Mouse (Mus musculus) liver, embryonic 14.5 days (tissue): ENCODE measurements around the gene Snurf. TPM values are rescaled to one million over a fixed set of nuclear protein-coding genes. Genes with fewer than 3 reads are reported as not detected.
A peak's percentile ranks its signal among the peaks of the same experiment; 100 is the strongest.

Experiments used
- ATAC-seq: fragments of 200-750 bp; cut with Nextera tagmentation; 2 replicates; pipeline ENCODE4 v1.8.0; 2017; ENCODE audit warnings: moderate number of reproducible peaks, mild to moderate bottlenecking, moderate library complexity; ENCODE audit not compliant: insufficient read depth
- DNase-seq, 3 experiments: peaks; one replicate each; pipeline ENCODE4 v3.0.0-alpha.2; 2012 to 2013; ENCODE audit warnings: low read depth in 3 of 3, low spot score in 3 of 3
- H3K27ac ChIP-seq: fragments of 300-500 bp; sonication (generic); 2 replicates; pipeline ENCODE4 v1.5.1; 2014; ENCODE audit warnings: moderate library complexity, mild to moderate bottlenecking, control low read depth, inconsistent platforms
- H3K27me3 ChIP-seq: fragments of 300-500 bp; sonication (generic); 2 replicates; pipeline ENCODE4 v1.6.1; 2014; ENCODE audit warnings: mild to moderate bottlenecking, low read length, moderate library complexity; ENCODE audit not compliant: control insufficient read depth, insufficient read depth
- H3K36me3 ChIP-seq: fragments of 300-500 bp; sonication (generic); replicated peaks from 2 replicates; pipeline ENCODE4 v1.6.1; 2014; ENCODE audit warnings: low read depth; ENCODE audit not compliant: control insufficient read depth, insufficient read depth
- H3K4me1 ChIP-seq, 2 experiments: fragments of 200-500 bp in 1 of 2; fragments of 300-500 bp in 1 of 2; sonication (generic) in 1 of 2; replicated peaks; 2 replicates each; pipeline ENCODE4 v1.6.1; 2012 to 2014; ENCODE audit warnings: antibody characterized with exemption in 1 of 2, inconsistent platforms in 1 of 2, low read length in 1 of 2; ENCODE audit not compliant: control insufficient read depth in 2 of 2, insufficient read depth in 2 of 2
- H3K4me2 ChIP-seq: fragments of 300-500 bp; sonication (generic); 2 replicates; pipeline ENCODE4 v1.6.1; 2014; ENCODE audit warnings: low read depth, mild to moderate bottlenecking, control low read depth, moderate library complexity
- H3K4me3 ChIP-seq, 2 experiments: fragments of 200-500 bp in 1 of 2; fragments of 300-500 bp in 1 of 2; sonication (generic) in 1 of 2; 2 replicates each; pipeline ENCODE4 v1.5.1; 2012 to 2014; ENCODE audit warnings: low read depth in 2 of 2, low read length in 2 of 2, mild to moderate bottlenecking in 2 of 2, control low read depth in 1 of 2, inconsistent platforms in 1 of 2, moderate library complexity in 1 of 2; ENCODE audit not compliant: insufficient read depth in 1 of 2
- H3K9ac ChIP-seq: fragments of 300-500 bp; sonication (generic); replicated peaks from 2 replicates; pipeline ENCODE4 v1.6.1; 2014; ENCODE audit warnings: mild to moderate bottlenecking, control low read depth, moderate library complexity
- H3K9me3 ChIP-seq: fragments of 300-500 bp; sonication (generic); 2 replicates; pipeline ENCODE4 v1.6.1; 2016; ENCODE audit warnings: low read length, mixed read lengths; ENCODE audit not compliant: control insufficient read depth
- CTCF ChIP-seq: IDR thresholded peaks from 2 replicates; pipeline ENCODE4 v1.5.1; 2016; ENCODE audit warnings: antibody characterized with exemption, low read depth, control low read depth
- EP300 ChIP-seq: IDR thresholded peaks from 2 replicates; pipeline ENCODE4 v1.6.1; 2016; ENCODE audit warnings: antibody characterized with exemption, low read depth
- WGBS: fragments of 180-500 bp; shearing (Covaris S2); extraction: QIAGEN DNeasy Blood & Tissue Kit; methylation state at CpG from one replicate; pipeline ENCODE4 v1.1.7; 2014; ENCODE audit not compliant: insufficient replicate concordance; 5-methylcytosine and 5-hydroxymethylcytosine counted together
- polyA plus RNA-seq, 2 experiments: library from polyadenylated mRNA; depleted of rRNA in 1 of 2; stranded (reverse) in 1 of 2; unstranded in 1 of 2; fragments of >200 nt; fragmentation: Nextera tagmentation in 1 of 2; extraction: Ambion mirVana in 1 of 2; gene quantifications; 2 replicates each; pipeline versions ENCODE4 v1.2.1 to v1.2.3; 2012 to 2014

The Snurf gene
- not detected in 2 replicates for polyA plus RNA-seq (2012; rRNA removed)
- 3.8 and 4.5 TPM in 2 replicates for polyA plus RNA-seq (2014; fragmentation: Nextera tagmentation; extraction: Ambion mirVana)

GRCm38 (mm10) chr7:60004606-60005330 is at the start of gene Snurf, which contains the start of gene Gm38393:
TSS of gene Snurf (minus strand) at chr7:60005049.
TSS of gene Gm38393 (minus strand) at chr7:60005064.
- H3K9me3 ChIP-seq: no peaks in the 10 kb centered on the region
- H3K27me3 ChIP-seq: no peaks in the 10 kb centered on the region
- H3K9ac ChIP-seq: peak within 1 kb of the TSS; percentile 43
- TF ChIP-seq EP300 (no peak), CTCF (no peak)
- no peaks in the 10 kb centered on the region for H3K36me3 ChIP-seq
- 39% methylated on average over 30 of the region's 30 CpGs for WGBS
- peak within 1 kb of the TSS; percentile 64 for H3K4me2 ChIP-seq
- peak in 1 of 3 experiments; percentile 1 for DNase-seq
- H3K27ac ChIP-seq: no peak within 1 kb of the TSS
- 0 out of 4 replicates have a peak, but pooled peaks cover 0 to 6% of the 10 kb centered on the region in 2 experiments for H3K4me1 ChIP-seq
- peak; percentile 32; the same call in 1 of the 2 replicates for ATAC-seq
- peak within 1 kb of the TSS; percentile 47 to 52 for H3K4me3 ChIP-seq

- no peak for TF ChIP-seq EP300
- no peak for TF ChIP-seq CTCF
- Histone ChIP-seq H3K4me3 (no peak overlapping the region), H3K27ac (no peak overlapping the region), H3K4me1 (no peaks in the 10 kb centered on the region), H3K4me2 (no peak overlapping the region), H3K27me3 (no peaks in the 10 kb centered on the region), H3K9ac (no peak overlapping the region), H3K36me3 (no peaks in the 10 kb centered on the region), H3K9me3 (no peaks in the 10 kb centered on the region)
- 60% methylated on average over 6 of the region's 6 CpGs for WGBS
- DNase-seq (no peak), ATAC-seq (no peak)
Measured at GRCm38 (mm10) chr7:60047481-60048201, 42.8 kb upstream of the Snurf start.

DNA sequence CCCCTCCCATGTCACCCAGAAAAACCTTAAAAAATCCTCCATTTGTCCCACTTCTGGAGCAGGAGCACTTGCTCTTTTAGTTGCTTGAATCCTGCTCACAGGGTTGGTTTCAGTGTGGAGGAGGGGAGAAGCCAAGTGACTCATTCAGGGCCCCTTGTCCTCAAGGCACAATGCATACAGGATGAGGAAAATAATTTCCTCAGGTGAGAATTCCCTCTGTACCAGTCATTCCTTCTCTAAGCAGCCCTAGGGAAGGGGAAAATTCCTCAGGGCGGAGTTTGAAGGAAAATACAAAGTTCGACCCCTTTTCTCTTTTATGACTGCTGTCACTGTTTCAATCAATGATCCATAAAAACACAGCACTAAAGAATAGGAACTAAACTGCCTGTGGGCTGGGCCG is 8.3 kb upstream of the Snurf start:
- Histone ChIP-seq H3K9ac (no peak overlapping the region), H3K36me3 (no peaks in the 10 kb centered on the region), H3K27me3 (no peaks in the 10 kb centered on the region), H3K27ac (no peak overlapping the region), H3K9me3 (no peaks in the 10 kb centered on the region), H3K4me1 (no peaks in the 10 kb centered on the region), H3K4me3 (no peak overlapping the region), H3K4me2 (no peak overlapping the region)
- no peak for ATAC-seq
- 43% methylated on average over 3 of the region's 3 CpGs for WGBS
- DNase-seq: no peak
- TF ChIP-seq EP300: no peak
- no peak for TF ChIP-seq CTCF

GRCm38 (mm10) chr7:60007727-60008360 is 3.0 kb upstream of the Snurf start:
- Histone ChIP-seq H3K4me2 (no peak overlapping the region), H3K27ac (no peak overlapping the region), H3K9me3 (no peaks in the 10 kb centered on the region), H3K27me3 (no peaks in the 10 kb centered on the region), H3K9ac (no peak overlapping the region), H3K4me3 (no peak overlapping the region), H3K36me3 (no peaks in the 10 kb centered on the region), H3K4me1 (0 out of 4 replicates have a peak, but pooled peaks cover 0 to 3% of the 10 kb centered on the region in 2 experiments)
- DNase-seq: no peak
- 33% methylated on average over 3 of the region's 3 CpGs for WGBS
- ATAC-seq: no peak
- TF ChIP-seq CTCF: no peak
- no peak for TF ChIP-seq EP300
